Mouse (Mus musculus) spleen, embryonic (tissue): ENCODE measurements around the gene Atp1a1.

Experiments
- CTCF ChIA-PET: fragments of 350-600 bp; sonication (Branson Sonifier 250); formaldehyde crosslinking; loops from one replicate; lab custom pipeline; 2022; lab: Charles Lee

Gene Atp1a1

GRCm38 (mm10) chr3:101594982-101595381 lies 9.5 kb downstream of the Atp1a1 start:
- CTCF ChIA-PET = no interaction called here

GRCm38 (mm10) chr3:101593266-101593651 lies 11.2 kb downstream of the Atp1a1 start:
- CTCF ChIA-PET = no interaction called here

- CTCF ChIA-PET = no interaction called here
Observed at GRCm38 (mm10) chr3:101592281-101593265, 11.9 kb downstream of the Atp1a1 start.

- CTCF ChIA-PET = no interaction called here
Observed at GRCm38 (mm10) chr3:101590380-101590779, 14.1 kb downstream of the Atp1a1 start.

- CTCF ChIA-PET = no interaction called here
Observed at GRCm38 (mm10) chr3:101588299-101588698, 16.2 kb downstream of the Atp1a1 start.

GRCm38 (mm10) chr3:101586794-101587193 lies 17.7 kb downstream of the Atp1a1 start:
- CTCF ChIA-PET = no interaction called here

GRCm38 (mm10) chr3:101578072-101578471 lies 26.4 kb downstream of the Atp1a1 start:
- CTCF ChIA-PET = no interaction called here

GRCm38 (mm10) chr3:101577361-101577760 lies 27.1 kb downstream of the Atp1a1 start:
- CTCF ChIA-PET = no interaction called here

GRCm38 (mm10) chr3:101575527-101576085 lies 28.9 kb downstream of the Atp1a1 start:
- CTCF ChIA-PET = interaction anchor here (0.6 kb wide), 1 partner anchor 170 kb away, joined by 9 read pairs; no protein-coding TSS in a partner anchor

- CTCF ChIA-PET = no interaction called here
Observed at GRCm38 (mm10) chr3:101574463-101575193, 29.9 kb downstream of the Atp1a1 start.

- CTCF ChIA-PET = no interaction called here
Observed at GRCm38 (mm10) chr3:101572991-101573390, 31.5 kb downstream of the Atp1a1 start.

- CTCF ChIA-PET = interaction anchor here (0.6 kb wide), 1 partner anchor 238 kb away, joined by 3 read pairs; no protein-coding TSS in a partner anchor
Observed at GRCm38 (mm10) chr3:101572174-101572626, 32.3 kb downstream of the Atp1a1 start.

- CTCF ChIA-PET = interaction anchor here (0.6 kb wide), 1 partner anchor 239 kb away, joined by 3 read pairs; no protein-coding TSS in a partner anchor
Observed at GRCm38 (mm10) chr3:101571515-101572130, 32.9 kb downstream of the Atp1a1 start.

- CTCF ChIA-PET = no interaction called here
Observed at GRCm38 (mm10) chr3:101570747-101571514, 33.6 kb downstream of the Atp1a1 start.

- CTCF ChIA-PET = no interaction called here
Observed at GRCm38 (mm10) chr3:101570246-101570645, 34.2 kb downstream of the Atp1a1 start.

- CTCF ChIA-PET = no interaction called here
Observed at GRCm38 (mm10) chr3:101568627-101569026, 35.9 kb downstream of the Atp1a1 start.

- CTCF ChIA-PET = no interaction called here
Observed at GRCm38 (mm10) chr3:101564011-101564410, 40.5 kb downstream of the Atp1a1 start.

GRCm38 (mm10) chr3:101562510-101563209 lies 41.8 kb downstream of the Atp1a1 start:
- CTCF ChIA-PET = no interaction called here

- CTCF ChIA-PET = no interaction called here
Observed at GRCm38 (mm10) chr3:101561948-101562347, 42.5 kb downstream of the Atp1a1 start.
